Mouse (Mus musculus): ENCODE measurements around the gene Elovl6.

The Elovl6 gene

GRCm38 (mm10) chr3:129612311-129613097 is 80.3 kb downstream of the Elovl6 start:
- peak; percentile 85 for DNase-seq

- DNase-seq: peak; percentile 59
These were observed 81.6 kb downstream of the Elovl6 start for GRCm38 (mm10) chr3:129613756-129614155.

- DNase-seq: peak; percentile 89
These were observed 82.1 kb downstream of the Elovl6 start for GRCm38 (mm10) chr3:129614216-129614615.

GRCm38 (mm10) chr3:129617450-129617849 is 85.3 kb downstream of the Elovl6 start:
- no peak for DNase-seq

- DNase-seq: no peak
These were observed 87.1 kb downstream of the Elovl6 start for GRCm38 (mm10) chr3:129619194-129619775.

GRCm38 (mm10) chr3:129620802-129621201 is 88.6 kb downstream of the Elovl6 start:
- peak; percentile 90 for DNase-seq

GRCm38 (mm10) chr3:129621255-129621654 is 89.1 kb downstream of the Elovl6 start:
- DNase-seq: no peak

- no peak for DNase-seq
These were observed 90.0 kb downstream of the Elovl6 start for GRCm38 (mm10) chr3:129622120-129622519.

GRCm38 (mm10) chr3:129622705-129623104 is 90.5 kb downstream of the Elovl6 start:
- DNase-seq: no peak

- no peak for DNase-seq
These were observed 92.1 kb downstream of the Elovl6 start for GRCm38 (mm10) chr3:129624193-129624805.

- DNase-seq: peak; percentile 90
These were observed 95.1 kb downstream of the Elovl6 start for GRCm38 (mm10) chr3:129627281-129627680.

GRCm38 (mm10) chr3:129631018-129631417 is 98.9 kb downstream of the Elovl6 start:
- no peak for DNase-seq

GRCm38 (mm10) chr3:129631857-129632256 is 99.7 kb downstream of the Elovl6 start:
- no peak for DNase-seq

- no peak for DNase-seq
These were observed 101.4 kb downstream of the Elovl6 start for GRCm38 (mm10) chr3:129633518-129633917.

GRCm38 (mm10) chr3:129634260-129634901 is 102.2 kb downstream of the Elovl6 start:
- no peak for DNase-seq

- DNase-seq: no peak
These were observed 105.3 kb downstream of the Elovl6 start for GRCm38 (mm10) chr3:129637446-129637845.

GRCm38 (mm10) chr3:129639701-129640100 is 107.5 kb downstream of the Elovl6 start:
- no peak for DNase-seq

GRCm38 (mm10) chr3:129640211-129641000 is 108.3 kb downstream of the Elovl6 start:
- DNase-seq: no peak

GRCm38 (mm10) chr3:129641621-129642020 is 109.5 kb downstream of the Elovl6 start:
- DNase-seq: no peak

GRCm38 (mm10) chr3:129645409-129645808 is 113.3 kb downstream of the Elovl6 start:
- peak; percentile 87 for DNase-seq

- peak; percentile 40 for DNase-seq
These were observed 114.6 kb downstream of the Elovl6 start for GRCm38 (mm10) chr3:129646781-129647180.

GRCm38 (mm10) chr3:129647312-129647711 is 115.2 kb downstream of the Elovl6 start:
- peak; percentile 67 for DNase-seq

GRCm38 (mm10) chr3:129648598-129648997 is 116.4 kb downstream of the Elovl6 start:
- DNase-seq: peak; percentile 53
